Mouse (Mus musculus) midbrain, embryonic 14.5 days (tissue): ENCODE measurements around the gene Sall4. TPM values are rescaled to one million over a fixed set of nuclear protein-coding genes. Genes with fewer than 3 reads are reported as not detected.

Experiments used
- ATAC-seq: fragments of 200-750 bp; cut with Nextera tagmentation; 2 replicates; pipeline ENCODE4 v1.8.0; 2017; ENCODE audit warnings: moderate number of reproducible peaks, moderate library complexity; ENCODE audit not compliant: low FRiP score, low TSS enrichment
- DNase-seq: peaks from one replicate; pipeline ENCODE4 v3.0.0-alpha.2; 2015
- H3K27ac ChIP-seq: fragments of 300-500 bp; sonication (generic); replicated peaks from 2 replicates; pipeline ENCODE4 v1.5.1; 2014; ENCODE audit warnings: mild to moderate bottlenecking, low read depth, low read length, moderate library complexity
- H3K27me3 ChIP-seq: fragments of 300-500 bp; sonication (generic); 2 replicates; pipeline ENCODE4 v1.6.1; 2014; ENCODE audit warnings: low read length, control low read depth, mixed read lengths; ENCODE audit not compliant: control insufficient read depth, insufficient read depth
- H3K36me3 ChIP-seq: fragments of 300-500 bp; sonication (generic); 2 replicates; pipeline ENCODE4 v1.6.1; 2014; ENCODE audit warnings: low read length, control low read depth; ENCODE audit not compliant: control insufficient read depth, insufficient read depth
- H3K4me1 ChIP-seq: fragments of 300-500 bp; sonication (generic); 2 replicates; pipeline ENCODE4 v1.6.1; 2014; ENCODE audit warnings: mild to moderate bottlenecking, antibody characterized with exemption, low read length, control low read depth; ENCODE audit not compliant: control insufficient read depth, insufficient read depth
- H3K4me2 ChIP-seq: fragments of 300-500 bp; sonication (generic); 2 replicates; pipeline ENCODE4 v1.6.1; 2014; ENCODE audit warnings: mild to moderate bottlenecking, low read length, moderate library complexity
- H3K4me3 ChIP-seq: fragments of 300-500 bp; sonication (generic); replicated peaks from 2 replicates; pipeline ENCODE4 v1.5.1; 2014; ENCODE audit warnings: low read depth, low read length
- H3K9ac ChIP-seq: fragments of 300-500 bp; sonication (generic); replicated peaks from 2 replicates; pipeline ENCODE4 v1.6.1; 2014; ENCODE audit warnings: mild to moderate bottlenecking, low read length, moderate library complexity
- H3K9me3 ChIP-seq: fragments of 300-500 bp; sonication (generic); 2 replicates; pipeline ENCODE4 v1.6.1; 2016; ENCODE audit warnings: low read length, control low read depth, mixed read lengths; ENCODE audit not compliant: control insufficient read depth
- WGBS: fragments of 180-500 bp; shearing (Covaris S2); extraction: QIAGEN DNeasy Blood & Tissue Kit; methylation state at CpG from one replicate; pipeline ENCODE4 v1.1.7; 2014; 5-methylcytosine and 5-hydroxymethylcytosine counted together
- polyA plus RNA-seq: library from polyadenylated mRNA; unstranded; fragments of >200 nt; fragmentation: Nextera tagmentation; extraction: Ambion mirVana; gene quantifications from 2 replicates; pipeline ENCODE4 v1.2.1, GENCODE M21; 2014

Gene Sall4
- polyA plus RNA-seq, 1 experiment from 2014 or later, result 1.8 TPM

- Histone ChIP-seq H3K4me2 (no peak overlapping the region), H3K4me1 (no peaks in the 10 kb centered on the region), H3K9ac (no peak overlapping the region), H3K27ac (peak overlapping the region; percentile 61; the same call in 1 of the 2 replicates), H3K4me3 (no peak overlapping the region), H3K9me3 (no peaks in the 10 kb centered on the region), H3K27me3 (no peaks in the 10 kb centered on the region), H3K36me3 (peaks cover 71% of the 10 kb centered on the region)
- ATAC-seq (no peak), DNase-seq (peak; percentile 63)
- 16% methylated on average over 13 of the region's 13 CpGs for WGBS
These were observed 65.5 kb downstream of the Sall4 start for GRCm38 (mm10) chr2:168702266-168702665.

Other genes starting within 250 kb of the Sall4 start
- gene Nfatc2, start 166.3 kb downstream of the Sall4 start, polyA plus RNA-seq, result 2.5 and 2.6 TPM in 2 replicates
- 79.7 and 85.9 TPM in 2 replicates for gene Atp9a, start 25.5 kb downstream of the Sall4 start, polyA plus RNA-seq
- 43.3 and 45.9 TPM in 2 replicates for gene Zfp64, start 187.6 kb upstream of the Sall4 start, polyA plus RNA-seq